Mouse (Mus musculus): ENCODE results near the gene Dock2. TPM values are rescaled to one million over a fixed set of nuclear protein-coding genes. Genes with fewer than 3 reads are reported as not detected.

The Dock2 gene
- total and polyA plus RNA-seq, 2 experiments from 2014 or later, result 0.33 to 3.1 TPM

GRCm38 (mm10) chr11:34515301-34515700, 268.4 kb downstream of the Dock2 start:
- H3K4me3 ChIP-seq (ENCODE audit: low read depth, low read length), result no peak overlapping the region
- H3K4me1 ChIP-seq (ENCODE audit: control insufficient read depth, insufficient read depth), result no peaks in the 10 kb centered on the region
- no peaks in the 10 kb centered on the region for H3K36me3 ChIP-seq (replicated peaks; ENCODE audit: control insufficient read depth, insufficient read depth, low read length)
- TF ChIP-seq CTCF (IDR thresholded peaks at IDR 0.05; ENCODE audit: low read depth) (no peak), EP300 (IDR thresholded peaks at IDR 0.05; ENCODE audit: low read depth) (no peak)
- H3K27me3 ChIP-seq (ENCODE audit: control insufficient read depth, insufficient read depth, low read length), result no peaks in the 10 kb centered on the region
- no peak overlapping the region for H3K9ac ChIP-seq (replicated peaks; ENCODE audit: low read depth, low read length)
- no peaks in the 10 kb centered on the region for H3K9me3 ChIP-seq (replicated peaks; ENCODE audit: control insufficient read depth, low read length)
- no peak for DNase-seq (ENCODE audit: low spot score)
- H3K27ac ChIP-seq (ENCODE audit: low read depth), result no peak overlapping the region
- H3K4me2 ChIP-seq (ENCODE audit: low read depth, low read length), result no peak overlapping the region
- no peak for ATAC-seq (ENCODE audit: insufficient read depth, low read depth)
- 12% methylated on average over 4 of the region's 4 CpGs for WGBS

- Histone ChIP-seq H3K9me3 (replicated peaks; ENCODE audit: control insufficient read depth, low read length) (no peaks in the 10 kb centered on the region), H3K4me3 (ENCODE audit: low read depth, low read length) (no peak overlapping the region), H3K27ac (ENCODE audit: low read depth) (no peak overlapping the region), H3K9ac (replicated peaks; ENCODE audit: low read depth, low read length) (no peak overlapping the region), H3K4me1 (ENCODE audit: control insufficient read depth, insufficient read depth) (no peaks in the 10 kb centered on the region), H3K4me2 (ENCODE audit: low read depth, low read length) (no peak overlapping the region), H3K36me3 (replicated peaks; ENCODE audit: control insufficient read depth, insufficient read depth, low read length) (no peaks in the 10 kb centered on the region), H3K27me3 (ENCODE audit: control insufficient read depth, insufficient read depth, low read length) (no peaks in the 10 kb centered on the region)
- ATAC-seq (ENCODE audit: insufficient read depth, low read depth), result no peak
- no peak for TF ChIP-seq EP300 (IDR thresholded peaks at IDR 0.05; ENCODE audit: low read depth)
- TF ChIP-seq CTCF (IDR thresholded peaks at IDR 0.05; ENCODE audit: low read depth), result no peak
- DNase-seq (ENCODE audit: low spot score), result no peak
- 93% methylated on average over 1 of the region's 1 CpGs for WGBS
Observed at GRCm38 (mm10) chr11:34506390-34506789, 277.3 kb downstream of the Dock2 start.

GRCm38 (mm10) chr11:34499663-34500062, 284.0 kb downstream of the Dock2 start:
- H3K9ac ChIP-seq (replicated peaks; ENCODE audit: low read depth, low read length), result no peak overlapping the region
- DNase-seq (ENCODE audit: low spot score) (no peak), ATAC-seq (ENCODE audit: insufficient read depth, low read depth) (no peak)
- H3K27me3 ChIP-seq (ENCODE audit: control insufficient read depth, insufficient read depth, low read length), result no peaks in the 10 kb centered on the region
- TF ChIP-seq CTCF (IDR thresholded peaks at IDR 0.05; ENCODE audit: low read depth), result no peak
- no peak for TF ChIP-seq EP300 (IDR thresholded peaks at IDR 0.05; ENCODE audit: low read depth)
- H3K9me3 ChIP-seq (replicated peaks; ENCODE audit: control insufficient read depth, low read length), result no peaks in the 10 kb centered on the region
- no peak overlapping the region for H3K4me2 ChIP-seq (ENCODE audit: low read depth, low read length)
- no peaks in the 10 kb centered on the region for H3K4me1 ChIP-seq (ENCODE audit: control insufficient read depth, insufficient read depth)
- H3K36me3 ChIP-seq (replicated peaks; ENCODE audit: control insufficient read depth, insufficient read depth, low read length), result no peaks in the 10 kb centered on the region
- WGBS, result 74% methylated on average over 1 of the region's 1 CpGs
- H3K4me3 ChIP-seq (ENCODE audit: low read depth, low read length), result no peak overlapping the region
- no peak overlapping the region for H3K27ac ChIP-seq (ENCODE audit: low read depth)

GRCm38 (mm10) chr11:34494682-34495081, 289.0 kb downstream of the Dock2 start:
- Histone ChIP-seq H3K4me1 (ENCODE audit: control insufficient read depth, insufficient read depth) (no peaks in the 10 kb centered on the region), H3K36me3 (replicated peaks; ENCODE audit: control insufficient read depth, insufficient read depth, low read length) (no peaks in the 10 kb centered on the region), H3K9me3 (replicated peaks; ENCODE audit: control insufficient read depth, low read length) (no peaks in the 10 kb centered on the region), H3K27me3 (ENCODE audit: control insufficient read depth, insufficient read depth, low read length) (no peaks in the 10 kb centered on the region), H3K9ac (replicated peaks; ENCODE audit: low read depth, low read length) (no peak overlapping the region), H3K27ac (ENCODE audit: low read depth) (no peak overlapping the region), H3K4me3 (ENCODE audit: low read depth, low read length) (no peak overlapping the region), H3K4me2 (ENCODE audit: low read depth, low read length) (no peak overlapping the region)
- ATAC-seq (ENCODE audit: insufficient read depth, low read depth) (no peak), DNase-seq (ENCODE audit: low spot score) (no peak)
- WGBS, result 72% methylated on average over 4 of the region's 4 CpGs
- TF ChIP-seq CTCF (IDR thresholded peaks at IDR 0.05; ENCODE audit: low read depth), result no peak
- no peak for TF ChIP-seq EP300 (IDR thresholded peaks at IDR 0.05; ENCODE audit: low read depth)

GRCm38 (mm10) chr11:34492986-34493385, 290.7 kb downstream of the Dock2 start:
- no peak for DNase-seq (ENCODE audit: low spot score)
- H3K27me3 ChIP-seq (ENCODE audit: control insufficient read depth, insufficient read depth, low read length), result no peaks in the 10 kb centered on the region
- 74% methylated on average over 3 of the region's 3 CpGs for whole genome bisulfite sequencing
- H3K4me1 ChIP-seq (ENCODE audit: control insufficient read depth, insufficient read depth), result no peaks in the 10 kb centered on the region
- no peak for ATAC-seq (ENCODE audit: insufficient read depth, low read depth)
- H3K4me2 ChIP-seq (ENCODE audit: low read depth, low read length), result no peak overlapping the region
- H3K9me3 ChIP-seq (replicated peaks; ENCODE audit: control insufficient read depth, low read length), result no peaks in the 10 kb centered on the region
- TF ChIP-seq CTCF (IDR thresholded peaks at IDR 0.05; ENCODE audit: low read depth), result no peak
- no peak for TF ChIP-seq EP300 (IDR thresholded peaks at IDR 0.05; ENCODE audit: low read depth)
- no peak overlapping the region for H3K4me3 ChIP-seq (ENCODE audit: low read depth, low read length)
- H3K27ac ChIP-seq (ENCODE audit: low read depth), result no peak overlapping the region
- no peaks in the 10 kb centered on the region for H3K36me3 ChIP-seq (replicated peaks; ENCODE audit: control insufficient read depth, insufficient read depth, low read length)
- no peak overlapping the region for H3K9ac ChIP-seq (replicated peaks; ENCODE audit: low read depth, low read length)

- Histone ChIP-seq H3K9me3 (replicated peaks; ENCODE audit: control insufficient read depth, low read length) (no peaks in the 10 kb centered on the region), H3K4me1 (ENCODE audit: control insufficient read depth, insufficient read depth) (no peaks in the 10 kb centered on the region), H3K27me3 (ENCODE audit: control insufficient read depth, insufficient read depth, low read length) (no peaks in the 10 kb centered on the region), H3K4me3 (ENCODE audit: low read depth, low read length) (no peak overlapping the region), H3K4me2 (ENCODE audit: low read depth, low read length) (no peak overlapping the region), H3K9ac (replicated peaks; ENCODE audit: low read depth, low read length) (no peak overlapping the region), H3K36me3 (replicated peaks; ENCODE audit: control insufficient read depth, insufficient read depth, low read length) (no peaks in the 10 kb centered on the region), H3K27ac (ENCODE audit: low read depth) (no peak overlapping the region)
- DNase-seq (ENCODE audit: low spot score), result no peak
- 73% methylated on average over 2 of the region's 2 CpGs for WGBS
- no peak for TF ChIP-seq EP300 (IDR thresholded peaks at IDR 0.05; ENCODE audit: low read depth)
- no peak for TF ChIP-seq CTCF (IDR thresholded peaks at IDR 0.05; ENCODE audit: low read depth)
- no peak for ATAC-seq (ENCODE audit: insufficient read depth, low read depth)
Observed at GRCm38 (mm10) chr11:34492223-34492622, 291.5 kb downstream of the Dock2 start.
